Mouse (Mus musculus): ENCODE measurements at regions not wholly inside any gene's neighbourhood (a gene's known extent, or its start where the extent isn't known, plus 50 kb on each side); places are given as distances from the start of the nearest gene placed in this dataset.
A peak's percentile ranks its signal among the peaks of the same experiment; 100 is the strongest.

- WGBS = 88% methylated on average over 4 of the region's 4 CpGs
- no peak for ATAC-seq (ENCODE audit: borderline replicate concordance, extremely low read depth, low FRiP score, low TSS enrichment)
- Histone ChIP-seq H3K4me1 (no peaks in the 10 kb centered on the region), H3K27ac (no peak overlapping the region), H3K27me3 (no peaks in the 10 kb centered on the region), H3K9me3 (no peaks in the 10 kb centered on the region), H3K9ac (no peak overlapping the region), H3K4me3 (no peak overlapping the region), H3K4me2 (no peak overlapping the region), H3K36me3 (no peaks in the 10 kb centered on the region)
These were observed 106.7 kb upstream of the Rgs1 start for GRCm38 (mm10) chr1:144355560-144356310.

GRCm38 (mm10) chr1:144355041-144355440 is 106.0 kb upstream of the Rgs1 start:
- Histone ChIP-seq H3K4me3 (no peak overlapping the region), H3K9ac (no peak overlapping the region), H3K27me3 (no peaks in the 10 kb centered on the region), H3K4me2 (no peak overlapping the region), H3K27ac (no peak overlapping the region), H3K9me3 (no peaks in the 10 kb centered on the region), H3K36me3 (no peaks in the 10 kb centered on the region), H3K4me1 (no peaks in the 10 kb centered on the region)
- ATAC-seq (ENCODE audit: borderline replicate concordance, extremely low read depth, low FRiP score, low TSS enrichment) = no peak
- WGBS = 75% methylated on average over 3 of the region's 3 CpGs

DNA sequence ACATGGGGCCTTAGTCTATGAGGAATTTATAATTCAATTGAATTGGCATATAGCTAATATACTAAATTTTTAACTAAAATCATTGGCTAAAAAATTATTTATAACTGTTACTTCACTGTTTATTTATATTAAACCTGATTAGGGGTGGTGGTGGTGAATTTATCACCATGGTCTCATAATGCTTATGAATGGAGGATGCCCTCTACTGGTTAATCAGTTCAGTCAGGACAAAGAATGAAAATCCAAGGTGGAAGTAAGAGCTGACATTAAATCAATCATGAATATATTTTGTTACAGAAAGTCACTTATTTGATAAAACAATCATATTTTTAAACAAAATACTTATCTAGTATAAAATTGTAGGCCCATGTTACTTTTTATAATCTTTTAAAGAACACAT is 104.3 kb upstream of the Rgs1 start:
- H3K36me3 ChIP-seq = no peaks in the 10 kb centered on the region
- H3K27ac ChIP-seq = no peak overlapping the region
- ATAC-seq (ENCODE audit: borderline replicate concordance, extremely low read depth, low FRiP score, low TSS enrichment) = no peak
- no peaks in the 10 kb centered on the region for H3K9me3 ChIP-seq
- H3K4me1 ChIP-seq = no peaks in the 10 kb centered on the region
- no peak overlapping the region for H3K4me3 ChIP-seq
- H3K4me2 ChIP-seq = no peak overlapping the region
- no peaks in the 10 kb centered on the region for H3K27me3 ChIP-seq
- H3K9ac ChIP-seq = no peak overlapping the region

- Histone ChIP-seq H3K27me3 (no peaks in the 10 kb centered on the region), H3K4me2 (no peak overlapping the region), H3K9me3 (no peaks in the 10 kb centered on the region), H3K4me1 (peaks cover 6% of the 10 kb centered on the region; the same call in 1 of the 2 replicates), H3K4me3 (no peak overlapping the region), H3K36me3 (no peaks in the 10 kb centered on the region), H3K9ac (no peak overlapping the region), H3K27ac (no peak overlapping the region)
- ATAC-seq (ENCODE audit: borderline replicate concordance, extremely low read depth, low FRiP score, low TSS enrichment) = no peak
- 88% methylated on average over 1 of the region's 1 CpGs for WGBS
These were observed 94.8 kb upstream of the Rgs1 start for GRCm38 (mm10) chr1:144343820-144344219.

DNA sequence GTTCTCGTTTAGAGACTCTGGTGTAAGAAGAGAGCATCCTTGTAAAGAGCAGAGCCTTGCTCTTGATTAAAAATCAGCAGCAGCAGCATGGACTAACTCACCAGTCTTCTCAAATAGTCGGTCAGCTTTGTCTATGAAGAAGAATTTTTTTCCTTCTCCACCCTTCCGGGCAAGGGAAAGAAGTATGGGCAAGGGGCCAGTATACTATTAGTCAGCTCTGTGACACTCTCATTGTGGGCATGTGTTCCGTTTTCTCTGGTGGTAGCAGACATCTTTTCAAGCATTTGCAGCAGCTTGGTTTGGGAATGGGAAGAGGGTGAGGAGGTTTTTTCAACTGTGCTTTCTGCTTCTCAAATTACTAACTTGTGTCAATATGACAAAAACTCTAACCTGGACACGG is 94.3 kb upstream of the Rgs1 start:
- Histone ChIP-seq H3K27me3 (no peaks in the 10 kb centered on the region), H3K36me3 (no peaks in the 10 kb centered on the region), H3K4me3 (no peak overlapping the region), H3K4me1 (peaks cover 6% of the 10 kb centered on the region; the same call in 1 of the 2 replicates), H3K9me3 (no peaks in the 10 kb centered on the region), H3K4me2 (no peak overlapping the region), H3K9ac (no peak overlapping the region), H3K27ac (no peak overlapping the region)
- 35% methylated on average over 5 of the region's 5 CpGs for WGBS
- no peak for ATAC-seq (ENCODE audit: borderline replicate concordance, extremely low read depth, low FRiP score, low TSS enrichment)

GRCm38 (mm10) chr1:144337572-144337971 is 88.5 kb upstream of the Rgs1 start:
- H3K36me3 ChIP-seq = no peaks in the 10 kb centered on the region
- no peaks in the 10 kb centered on the region for H3K9me3 ChIP-seq
- no peaks in the 10 kb centered on the region for H3K27me3 ChIP-seq
- ATAC-seq (ENCODE audit: borderline replicate concordance, extremely low read depth, low FRiP score, low TSS enrichment) = no peak
- no peak overlapping the region for H3K27ac ChIP-seq
- no peaks in the 10 kb centered on the region for H3K4me1 ChIP-seq
- H3K9ac ChIP-seq = no peak overlapping the region
- no peak overlapping the region for H3K4me2 ChIP-seq
- no peak overlapping the region for H3K4me3 ChIP-seq
- 73% methylated on average over 2 of the region's 2 CpGs for WGBS

DNA sequence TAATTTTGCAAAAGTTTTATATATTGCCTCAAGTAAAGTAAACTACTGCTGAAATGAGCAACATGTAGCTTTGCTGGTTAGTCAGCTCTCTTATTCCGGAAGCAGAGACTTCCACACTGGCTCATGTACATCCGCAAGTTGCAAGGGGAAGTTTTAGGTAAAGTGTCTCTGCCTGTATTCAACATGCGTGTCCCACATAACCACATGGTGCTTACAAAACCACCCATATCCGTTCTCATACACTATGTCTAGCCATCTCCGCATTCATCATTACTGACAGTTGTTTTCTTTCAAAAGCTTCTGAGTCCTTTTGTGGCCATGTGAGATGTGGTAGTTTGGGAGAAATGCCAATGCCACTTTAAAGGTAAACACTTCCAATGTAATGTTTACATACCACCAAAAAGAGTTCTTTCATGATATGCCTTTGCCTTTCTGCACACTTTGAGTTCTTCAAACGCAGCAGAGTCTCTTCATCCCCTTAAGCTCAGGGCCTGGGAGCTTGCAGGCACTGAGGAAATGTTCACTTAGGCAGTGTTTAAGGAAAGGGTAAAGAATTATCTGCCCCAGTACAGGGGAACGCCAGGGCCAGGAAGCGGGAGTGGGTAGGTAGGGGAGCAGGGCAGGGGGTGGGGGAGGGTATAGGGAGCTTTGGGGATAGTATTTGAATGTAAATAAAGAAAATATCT is 81.5 kb upstream of the Rgs1 start:
- Histone ChIP-seq H3K36me3 (no peaks in the 10 kb centered on the region), H3K4me3 (no peak overlapping the region), H3K4me1 (peaks cover 8% of the 10 kb centered on the region), H3K27me3 (no peaks in the 10 kb centered on the region), H3K27ac (peak overlapping the region; percentile 60; the same call in 1 of the 2 replicates), H3K4me2 (no peak overlapping the region), H3K9ac (no peak overlapping the region), H3K9me3 (no peaks in the 10 kb centered on the region)
- peak; percentile 94 for ATAC-seq (ENCODE audit: borderline replicate concordance, extremely low read depth, low FRiP score, low TSS enrichment)
- 17% methylated on average over 8 of the region's 8 CpGs for WGBS

DNA sequence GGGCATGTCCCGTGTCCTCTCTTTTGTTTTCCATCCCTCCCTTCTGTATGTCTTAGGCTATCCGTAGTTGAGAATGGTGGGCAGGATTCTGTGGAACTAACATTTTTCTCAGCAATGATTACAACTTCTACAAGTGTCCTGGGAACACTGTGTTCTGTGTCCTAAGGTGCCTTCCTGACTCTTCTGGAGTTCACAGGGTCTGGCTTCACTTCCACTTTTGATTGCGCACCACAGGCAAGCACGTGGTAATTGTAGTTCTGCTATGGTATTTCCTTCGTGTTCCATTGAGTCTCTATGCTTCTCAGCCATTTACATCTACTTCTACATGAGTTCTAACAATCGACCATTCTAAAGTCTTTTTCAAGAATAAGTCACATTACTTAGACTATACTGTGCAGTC is 70.4 kb upstream of the Rgs1 start:
- H3K27me3 ChIP-seq = no peaks in the 10 kb centered on the region
- H3K4me3 ChIP-seq = no peak overlapping the region
- no peaks in the 10 kb centered on the region for H3K36me3 ChIP-seq
- H3K9me3 ChIP-seq = no peaks in the 10 kb centered on the region
- no peaks in the 10 kb centered on the region for H3K4me1 ChIP-seq
- H3K4me2 ChIP-seq = no peak overlapping the region
- H3K9ac ChIP-seq = no peak overlapping the region
- WGBS = 81% methylated on average over 6 of the region's 6 CpGs
- no peak for ATAC-seq (ENCODE audit: borderline replicate concordance, extremely low read depth, low FRiP score, low TSS enrichment)
- no peak overlapping the region for H3K27ac ChIP-seq

DNA sequence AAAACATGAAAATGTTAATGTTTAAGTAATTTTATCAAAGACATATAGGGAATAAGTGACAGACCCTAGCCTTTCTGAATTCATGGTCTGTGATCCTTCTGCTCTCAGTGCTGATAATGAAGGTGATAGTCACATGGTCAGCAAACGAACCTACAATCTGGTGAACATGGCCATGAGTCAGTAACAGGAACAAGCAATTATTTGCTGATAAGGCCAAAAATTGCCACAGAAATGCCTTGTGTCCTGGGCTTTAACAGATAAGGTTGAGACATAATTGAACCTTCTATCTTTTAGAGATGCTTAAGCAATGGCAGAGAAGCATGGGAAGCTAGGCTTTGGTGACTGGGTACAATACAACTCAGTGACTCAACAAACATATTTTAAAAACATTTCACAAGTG is 69.2 kb upstream of the Rgs1 start:
- H3K27me3 ChIP-seq = no peaks in the 10 kb centered on the region
- no peaks in the 10 kb centered on the region for H3K9me3 ChIP-seq
- no peaks in the 10 kb centered on the region for H3K4me1 ChIP-seq
- no peak overlapping the region for H3K27ac ChIP-seq
- no peak overlapping the region for H3K9ac ChIP-seq
- H3K36me3 ChIP-seq = no peaks in the 10 kb centered on the region
- no peak overlapping the region for H3K4me2 ChIP-seq
- ATAC-seq (ENCODE audit: borderline replicate concordance, extremely low read depth, low FRiP score, low TSS enrichment) = no peak
- 45% methylated on average over 1 of the region's 1 CpGs for WGBS
- no peak overlapping the region for H3K4me3 ChIP-seq

- Histone ChIP-seq H3K4me3 (no peak overlapping the region), H3K9ac (no peak overlapping the region), H3K4me1 (no peaks in the 10 kb centered on the region), H3K27me3 (no peaks in the 10 kb centered on the region), H3K27ac (no peak overlapping the region), H3K9me3 (no peaks in the 10 kb centered on the region), H3K36me3 (no peaks in the 10 kb centered on the region), H3K4me2 (no peak overlapping the region)
- WGBS = 71% methylated on average over 3 of the region's 3 CpGs
- no peak for ATAC-seq (ENCODE audit: borderline replicate concordance, extremely low read depth, low FRiP score, low TSS enrichment)
These were observed 68.5 kb upstream of the Rgs1 start for GRCm38 (mm10) chr1:144317560-144317959.

GRCm38 (mm10) chr1:144316251-144316650 is 67.2 kb upstream of the Rgs1 start:
- no peak for ATAC-seq (ENCODE audit: borderline replicate concordance, extremely low read depth, low FRiP score, low TSS enrichment)
- 74% methylated on average over 2 of the region's 2 CpGs for WGBS
- H3K27ac ChIP-seq = no peak overlapping the region
- H3K9me3 ChIP-seq = no peaks in the 10 kb centered on the region
- H3K4me3 ChIP-seq = no peak overlapping the region
- H3K36me3 ChIP-seq = no peaks in the 10 kb centered on the region
- H3K4me1 ChIP-seq = no peaks in the 10 kb centered on the region
- no peak overlapping the region for H3K4me2 ChIP-seq
- H3K9ac ChIP-seq = no peak overlapping the region
- no peaks in the 10 kb centered on the region for H3K27me3 ChIP-seq

GRCm38 (mm10) chr1:144314382-144314781 is 65.3 kb upstream of the Rgs1 start:
- Histone ChIP-seq H3K4me2 (no peak overlapping the region), H3K27me3 (no peaks in the 10 kb centered on the region), H3K36me3 (no peaks in the 10 kb centered on the region), H3K9ac (no peak overlapping the region), H3K4me3 (no peak overlapping the region), H3K9me3 (no peaks in the 10 kb centered on the region), H3K4me1 (no peaks in the 10 kb centered on the region), H3K27ac (no peak overlapping the region)
- WGBS = 88% methylated on average over 2 of the region's 2 CpGs
- no peak for ATAC-seq (ENCODE audit: borderline replicate concordance, extremely low read depth, low FRiP score, low TSS enrichment)

Measured in lung, embryonic 15.5 days (tissue).